Mouse (Mus musculus): Measurements from ENCODE around the gene Cdkal1.

Gene Cdkal1

DNA sequence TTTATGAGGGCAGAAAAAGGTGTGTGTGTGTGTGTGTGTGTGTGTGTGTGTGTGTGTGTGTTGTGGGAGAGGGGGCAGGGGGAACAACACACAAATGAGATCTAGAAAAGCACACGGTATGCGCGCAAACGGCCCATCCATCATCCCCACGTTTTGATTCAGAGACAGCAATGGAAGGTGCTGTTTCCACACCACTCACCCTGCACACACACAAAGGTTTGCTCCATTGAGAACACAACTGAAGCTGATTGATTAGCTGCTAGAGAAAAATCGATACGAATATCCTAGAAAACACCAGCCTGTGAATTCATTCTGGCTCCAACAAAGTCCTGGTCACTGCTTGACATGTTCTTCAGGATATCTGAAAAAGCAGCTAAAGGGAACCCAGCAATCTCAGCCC lies 233.6 kb downstream of the Cdkal1 start:
- DNase-seq: no peak

DNA sequence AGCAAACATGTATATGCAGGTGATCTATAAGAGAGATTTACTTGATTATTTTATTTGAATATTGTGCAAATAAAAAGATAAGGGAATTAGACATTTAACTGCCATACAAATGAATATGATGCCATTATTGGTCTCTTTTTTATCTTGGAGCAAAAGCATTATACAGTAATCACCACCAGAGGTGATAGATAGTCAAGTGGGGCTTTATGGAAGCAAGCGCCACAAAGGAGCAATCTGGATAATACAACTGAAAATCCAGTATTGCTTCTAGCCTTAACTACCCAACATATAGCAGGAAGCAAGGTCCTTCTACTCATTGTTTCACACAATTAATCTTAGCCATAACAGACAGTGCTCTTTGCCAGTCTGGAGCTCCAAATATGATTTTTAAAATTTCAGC lies 234.1 kb downstream of the Cdkal1 start:
- DNase-seq: no peak

GRCm38 (mm10) chr13:29620826-29621225 lies 234.6 kb downstream of the Cdkal1 start:
- DNase-seq: no peak

GRCm38 (mm10) chr13:29616654-29617171 lies 238.8 kb downstream of the Cdkal1 start:
- DNase-seq: no peak

- DNase-seq: no peak
These were observed 239.5 kb downstream of the Cdkal1 start for GRCm38 (mm10) chr13:29615987-29616386.

GRCm38 (mm10) chr13:29615081-29615480 lies 240.4 kb downstream of the Cdkal1 start:
- DNase-seq: no peak

DNA sequence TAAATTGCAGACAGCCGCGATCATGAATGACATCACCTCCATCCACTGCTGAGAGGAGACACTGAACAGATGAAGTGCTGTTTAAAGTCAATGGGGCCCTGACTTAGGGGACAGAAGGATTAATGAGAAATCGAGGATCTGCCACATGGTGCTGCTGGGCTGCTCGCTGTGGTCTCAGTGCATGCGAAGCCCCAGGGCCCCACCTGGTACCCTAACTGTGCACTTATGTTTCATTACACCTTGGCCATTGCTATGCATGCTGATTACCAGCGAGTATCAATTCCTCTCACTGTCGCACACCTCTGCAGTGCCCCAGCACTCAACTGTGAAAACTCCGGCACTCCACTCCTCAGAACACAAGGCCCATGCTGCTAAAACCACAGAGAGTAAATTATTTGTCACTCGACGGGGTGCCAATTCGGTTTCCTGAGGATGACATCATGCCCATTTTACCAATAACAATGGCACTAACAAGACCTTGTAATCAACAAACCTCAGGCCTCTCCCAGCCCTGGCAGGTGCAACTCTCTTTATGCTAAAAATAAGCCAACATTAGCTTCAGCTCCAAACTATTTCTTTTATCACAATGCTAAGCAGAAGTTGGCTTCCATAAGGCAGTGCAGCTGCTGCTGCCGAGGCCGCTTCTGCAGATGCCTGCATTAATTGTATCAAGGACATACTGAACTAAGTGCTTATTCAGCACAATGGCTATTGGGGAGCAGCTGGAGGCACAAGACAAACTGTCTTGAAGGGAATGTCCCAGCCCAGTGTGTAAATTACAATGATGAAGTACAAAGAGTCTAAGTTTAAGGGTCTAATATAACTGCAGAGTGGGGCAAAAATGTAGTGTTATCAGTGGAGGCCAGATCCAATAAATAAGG lies 245.2 kb downstream of the Cdkal1 start:
- peak; percentile 11 for DNase-seq

DNA sequence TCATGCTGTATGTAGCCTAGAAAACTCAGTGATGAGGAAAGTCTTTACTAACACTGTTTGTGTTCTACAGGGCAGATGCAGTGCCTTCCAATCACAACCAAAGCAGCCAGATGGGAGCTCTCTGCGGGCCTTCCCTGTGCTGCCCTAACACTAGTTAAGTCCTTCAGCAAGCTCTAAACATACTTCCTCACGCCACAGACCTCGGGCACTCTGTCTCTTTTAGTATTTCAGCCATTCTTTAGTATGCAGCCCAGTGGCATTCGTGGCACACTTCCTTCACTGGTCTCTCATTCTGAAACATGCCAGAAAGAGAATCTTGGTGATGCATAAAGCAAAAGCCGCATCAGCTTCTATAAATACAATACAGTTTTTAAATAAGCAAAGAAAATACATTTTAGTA lies 246.0 kb downstream of the Cdkal1 start:
- DNase-seq: no peak

- peak; percentile 79 for DNase-seq
These were observed 251.2 kb downstream of the Cdkal1 start for GRCm38 (mm10) chr13:29604241-29604640.

- DNase-seq: no peak
These were observed 251.9 kb downstream of the Cdkal1 start for GRCm38 (mm10) chr13:29603597-29603996.

DNA sequence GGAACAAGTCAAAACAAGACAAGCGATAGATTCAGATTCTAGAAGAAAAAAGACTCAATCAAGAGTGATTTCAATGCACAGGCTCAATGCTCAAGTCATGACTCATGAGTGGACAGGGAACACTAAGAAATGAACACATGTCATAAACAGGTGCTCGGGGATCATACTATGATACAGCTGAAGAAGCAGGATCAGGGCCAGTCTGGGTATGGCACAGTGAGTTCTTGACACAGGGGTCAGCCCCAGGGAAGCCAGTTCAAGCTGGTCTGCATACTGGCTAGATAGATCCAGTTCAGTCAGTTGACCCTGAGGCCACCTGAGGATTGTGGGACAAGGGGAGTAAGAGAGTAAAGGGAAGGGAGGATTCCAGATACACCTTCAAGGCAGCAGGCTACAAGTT lies 254.4 kb downstream of the Cdkal1 start:
- no peak for DNase-seq

- no peak for DNase-seq
These were observed 255.8 kb downstream of the Cdkal1 start for GRCm38 (mm10) chr13:29599646-29600045.

GRCm38 (mm10) chr13:29596735-29597134 lies 258.7 kb downstream of the Cdkal1 start:
- DNase-seq: no peak

DNA sequence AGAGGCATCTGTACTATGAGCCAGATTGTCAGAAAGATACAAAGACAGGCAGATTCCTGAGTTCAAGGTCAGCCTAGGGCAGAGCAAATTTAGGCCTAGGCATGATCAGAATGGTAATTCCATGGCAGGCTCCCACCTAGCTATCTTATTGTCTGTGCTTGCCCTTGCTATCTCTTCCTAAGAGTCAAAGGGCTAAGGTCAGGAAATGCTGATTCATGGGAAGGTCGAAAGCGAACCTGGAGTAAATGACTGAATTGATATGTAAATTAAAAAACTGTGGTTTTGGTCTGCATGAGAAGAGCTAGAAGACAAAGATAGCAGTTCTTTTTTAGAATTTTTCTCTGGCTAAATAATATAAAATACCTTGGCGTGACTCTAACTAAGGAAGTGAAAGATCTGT lies 262.4 kb downstream of the Cdkal1 start:
- DNase-seq: no peak

DNA sequence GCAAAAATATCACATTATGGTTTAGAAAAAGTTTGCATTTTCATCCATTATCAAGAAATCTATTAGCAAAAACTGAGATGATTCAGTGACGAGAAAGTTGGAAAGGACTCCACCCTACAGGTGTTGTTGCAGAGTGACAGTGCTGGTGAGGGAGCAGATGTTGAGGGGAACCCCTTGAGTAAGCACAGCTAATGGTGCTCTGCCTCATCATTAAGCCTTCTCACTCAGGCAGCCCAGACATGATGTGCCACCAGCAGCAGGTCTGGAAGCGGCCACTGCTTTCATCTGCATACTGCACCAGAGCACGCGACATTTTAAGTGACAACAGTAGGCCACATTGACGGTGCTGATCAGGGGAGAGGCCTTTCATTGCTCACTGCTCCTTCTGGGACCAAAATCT lies 264.8 kb downstream of the Cdkal1 start:
- no peak for DNase-seq

GRCm38 (mm10) chr13:29590164-29590563 lies 265.3 kb downstream of the Cdkal1 start:
- no peak for DNase-seq

GRCm38 (mm10) chr13:29588693-29589092 lies 266.8 kb downstream of the Cdkal1 start:
- no peak for DNase-seq

GRCm38 (mm10) chr13:29581762-29582700 lies 273.4 kb downstream of the Cdkal1 start:
- DNase-seq: no peak

GRCm38 (mm10) chr13:29580780-29581179 lies 274.7 kb downstream of the Cdkal1 start:
- no peak for DNase-seq

- DNase-seq: no peak
These were observed 275.5 kb downstream of the Cdkal1 start for GRCm38 (mm10) chr13:29580009-29580408.

DNA sequence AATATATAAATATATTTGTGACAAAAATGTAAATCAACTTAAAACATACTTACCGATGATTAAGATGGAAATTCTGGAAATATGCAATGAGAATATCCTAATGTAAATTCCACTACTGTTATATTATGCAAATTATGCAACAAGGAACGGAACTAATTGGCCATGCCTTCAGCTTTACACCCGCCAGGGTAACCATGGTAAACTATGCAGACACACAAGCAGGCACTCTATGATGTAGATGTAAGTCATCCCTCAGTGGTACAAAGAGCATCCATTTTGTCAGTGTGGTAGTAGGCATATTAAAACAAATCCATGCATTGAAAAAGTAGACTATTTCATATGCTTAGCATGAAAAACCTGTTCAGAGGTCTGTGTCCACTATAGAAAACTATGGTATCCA lies 276.9 kb downstream of the Cdkal1 start:
- DNase-seq: no peak

GRCm38 (mm10) chr13:29574784-29575183 lies 280.7 kb downstream of the Cdkal1 start:
- peak; percentile 28 for DNase-seq

GRCm38 (mm10) chr13:29572477-29572876 lies 283.0 kb downstream of the Cdkal1 start:
- DNase-seq: no peak

GRCm38 (mm10) chr13:29565710-29566109 lies 289.8 kb downstream of the Cdkal1 start:
- DNase-seq: no peak
